ENCODE assay signal across 14 mouse cellular contexts in the genomic region with DNA sequence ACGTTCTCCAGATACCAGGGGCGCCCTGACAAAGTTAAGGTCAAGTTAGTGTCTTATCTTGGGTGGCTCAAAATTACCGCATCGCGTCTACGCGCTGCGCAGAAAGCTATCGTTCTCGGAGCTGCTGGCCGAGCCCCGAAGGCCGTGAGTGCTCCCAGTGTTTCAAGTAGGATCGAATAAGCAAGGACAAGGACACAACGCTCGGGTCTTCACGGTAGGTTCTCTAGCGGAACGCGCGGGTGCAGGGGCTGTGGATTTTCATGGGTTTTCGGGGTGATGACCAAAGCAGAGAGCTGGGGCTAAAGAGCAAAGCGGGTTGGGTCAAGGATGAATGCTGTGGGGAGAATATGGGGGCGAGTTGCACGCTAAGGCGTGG. TPM values are rescaled to one million over a fixed set of nuclear protein-coding genes. Genes with fewer than 3 reads are reported as not detected.
DNase-seq lines count a peak whose midpoint lies in the region; ATAC-seq and TF ChIP-seq lines count a peak whose summit lies in the region.
"Had no signal": no experiment of that assay in that cellular context is flagged by ENCODE, and none has a peak within 500 bp of the region (broad histone marks: within the 10 kb centered on the region; RNA-seq: fewer than 3 reads in every experiment).

No protein-coding gene starts in this region.

- peak overlapping the region; percentile 82 for H3K4me3 ChIP-seq in kidney, postnatal 0 days (replicated peaks; ENCODE audit: low read depth, low read length)
- no peak overlapping the region for H3K4me3 ChIP-seq in embryonic facial prominence, embryonic 12.5 days
- H3K4me3 ChIP-seq in intestine, postnatal 0 days (ENCODE audit: low read depth, low read length) = peak overlapping the region; percentile 12; the same call in 1 of the 2 replicates
- H3K4me3 ChIP-seq in neural tube, embryonic 13.5 days = peak overlapping the region; percentile 42
- H3K4me3 ChIP-seq: liver, embryonic 12.5 days; stomach, embryonic 15.5 days had no signal

- H3K4me2 ChIP-seq in kidney, postnatal 0 days (ENCODE audit: low read length) = peak overlapping the region; percentile 76
- 0 out of 2 replicates have a peak overlapping the region, but pooled peaks have one; percentile 5 for H3K4me2 ChIP-seq in embryonic facial prominence, embryonic 12.5 days (replicated peaks)
- H3K4me2 ChIP-seq in intestine, postnatal 0 days (replicated peaks; ENCODE audit: low read depth) = no peak overlapping the region
- peak overlapping the region; percentile 44 for H3K4me2 ChIP-seq in neural tube, embryonic 13.5 days
- H3K4me2 ChIP-seq: liver, embryonic 12.5 days; stomach, embryonic 15.5 days had no signal

- intact Hi-C loops in left cerebral cortex, postnatal 25 days (cut with DNase I) = no loop called here

- peaks cover 5% of the 10 kb centered on the region; the same call in 1 of the 2 replicates for H3K27me3 ChIP-seq in kidney, postnatal 0 days (ENCODE audit: insufficient read depth, low read length)
- H3K27me3 ChIP-seq in embryonic facial prominence, embryonic 12.5 days = peaks cover 98% of the 10 kb centered on the region
- peaks cover 100% of the 10 kb centered on the region for H3K27me3 ChIP-seq in intestine, postnatal 0 days (replicated peaks; ENCODE audit: control insufficient read depth, insufficient read depth, low read length)
- peaks cover 99% of the 10 kb centered on the region for H3K27me3 ChIP-seq in neural tube, embryonic 13.5 days

- DNase-seq in kidney, postnatal 0 days (ENCODE audit: low spot score) = no peak
- DNase-seq in kidney, adult 8-10 months = no peak
- DNase-seq in left cerebral cortex, postnatal 25 days (ENCODE audit: low spot score in 2 of 2) = no peak
- DNase-seq in spleen, postnatal 36 days (ENCODE audit: low spot score in 2 of 2) = no peak
- DNase-seq: right cerebral cortex, postnatal 14 days had no signal

- ATAC-seq in kidney, postnatal 0 days (replicated peaks; ENCODE audit: low FRiP score, low read depth) = no peak
- ATAC-seq in embryonic facial prominence, embryonic 12.5 days (ENCODE audit: insufficient number of reproducible peaks, insufficient read depth, low FRiP score, low TSS enrichment) = no peak
- ATAC-seq in intestine, postnatal 0 days = no peak
- no peak for ATAC-seq in neural tube, embryonic 13.5 days (ENCODE audit: low read depth)
- ATAC-seq: liver, embryonic 12.5 days had no signal

- H3K9me3 ChIP-seq in kidney, postnatal 0 days (replicated peaks; ENCODE audit: low read length) = no peaks in the 10 kb centered on the region
- H3K9me3 ChIP-seq in embryonic facial prominence, embryonic 12.5 days = no peaks in the 10 kb centered on the region
- H3K9me3 ChIP-seq in intestine, postnatal 0 days (ENCODE audit: control insufficient read depth) = no peaks in the 10 kb centered on the region
- no peaks in the 10 kb centered on the region for H3K9me3 ChIP-seq in neural tube, embryonic 13.5 days
- H3K9me3 ChIP-seq: liver, embryonic 12.5 days; stomach, embryonic 15.5 days had no signal

- no peak for TF ChIP-seq CTCF in kidney, postnatal 0 days (IDR thresholded peaks at IDR 0.05; ENCODE audit: low read depth)
- TF ChIP-seq CTCF in intestine, postnatal 0 days (IDR thresholded peaks at IDR 0.05; ENCODE audit: low read depth) = no peak

- under 1% methylated on average over 26 of the region's 26 CpGs for WGBS in kidney, postnatal 0 days
- under 1% methylated on average over 26 of the region's 26 CpGs for WGBS in embryonic facial prominence, embryonic 12.5 days
- 2% methylated on average over 26 of the region's 26 CpGs for WGBS in intestine, postnatal 0 days
- WGBS in neural tube, embryonic 13.5 days = under 1% methylated on average over 26 of the region's 26 CpGs

- H3K4me1 ChIP-seq in kidney, postnatal 0 days (replicated peaks; ENCODE audit: insufficient read depth, low read length) = peaks cover 12% of the 10 kb centered on the region
- peaks cover 18% of the 10 kb centered on the region for H3K4me1 ChIP-seq in embryonic facial prominence, embryonic 12.5 days
- H3K4me1 ChIP-seq in intestine, postnatal 0 days (replicated peaks; ENCODE audit: control insufficient read depth, insufficient read depth, low read length) = no peaks in the 10 kb centered on the region
- H3K4me1 ChIP-seq in neural tube, embryonic 13.5 days (replicated peaks) = peaks cover 15% of the 10 kb centered on the region

- H3K36me3 ChIP-seq in kidney, postnatal 0 days (ENCODE audit: insufficient read depth, low read length) = no peaks in the 10 kb centered on the region
- no peaks in the 10 kb centered on the region for H3K36me3 ChIP-seq in embryonic facial prominence, embryonic 12.5 days
- no peaks in the 10 kb centered on the region for H3K36me3 ChIP-seq in intestine, postnatal 0 days (ENCODE audit: control insufficient read depth, insufficient read depth)
- H3K36me3 ChIP-seq in neural tube, embryonic 13.5 days = no peaks in the 10 kb centered on the region
- H3K36me3 ChIP-seq: G1E; liver, embryonic 12.5 days; stomach, embryonic 15.5 days had no signal

- peak overlapping the region; percentile 98 for H3K9ac ChIP-seq in kidney, postnatal 0 days (ENCODE audit: low read depth, low read length)
- H3K9ac ChIP-seq in embryonic facial prominence, embryonic 12.5 days = no peak overlapping the region
- H3K9ac ChIP-seq in intestine, postnatal 0 days (ENCODE audit: low read depth, low read length) = no peak overlapping the region
- H3K9ac ChIP-seq in neural tube, embryonic 13.5 days = peak overlapping the region; percentile 75
- H3K9ac ChIP-seq: liver, embryonic 12.5 days; stomach, embryonic 15.5 days had no signal

- peak overlapping the region; percentile 96 for H3K27ac ChIP-seq in kidney, postnatal 0 days
- H3K27ac ChIP-seq in embryonic facial prominence, embryonic 12.5 days = no peak overlapping the region
- no peak overlapping the region for H3K27ac ChIP-seq in intestine, postnatal 0 days (ENCODE audit: low read depth, low read length)
- H3K27ac ChIP-seq in neural tube, embryonic 13.5 days (replicated peaks) = peak overlapping the region; percentile 82
- H3K27ac ChIP-seq: liver, embryonic 12.5 days; stomach, embryonic 15.5 days had no signal

RNA-seq across cellular contexts. Expression of gene Hoxd11, which starts 0.2 kb away (rescaled TPM):
- polyA plus RNA-seq in kidney, postnatal 0 days (2015; fragmentation: Nextera tagmentation; extraction: Ambion mirVana) = 19.7 and 23.8 TPM in 2 replicates
- polyA plus RNA-seq in embryonic facial prominence, embryonic 12.5 days (2016; fragmentation: Nextera tagmentation; extraction: Ambion mirVana) = not detected in 2 replicates
- 0.64 TPM in 1 of 2 replicates, not detected in the other for polyA plus RNA-seq in intestine, postnatal 0 days (2015; fragmentation: Nextera tagmentation; extraction: Ambion mirVana)
- 4.0 and 6.5 TPM in 2 replicates for polyA plus RNA-seq in neural tube, embryonic 13.5 days (2015; fragmentation: Nextera tagmentation; extraction: Ambion mirVana)
- not detected for total RNA-seq in left cerebral cortex, postnatal 25 days (2021)
- polyA plus RNA-seq: cortical plate, adult 2 months; G1E; heart, embryonic 14.5 days; large intestine, adult 2 months; liver, embryonic 12.5 days had no signal

RNA-seq across cellular contexts. Expression of gene Hoxd12, which starts 4.8 kb away (rescaled TPM):
- 2.6 and 2.8 TPM in 2 replicates for polyA plus RNA-seq in kidney, postnatal 0 days (2015; fragmentation: Nextera tagmentation; extraction: Ambion mirVana)
- 0.11 TPM in 1 of 2 replicates, not detected in the other for polyA plus RNA-seq in embryonic facial prominence, embryonic 12.5 days (2016; fragmentation: Nextera tagmentation; extraction: Ambion mirVana)
- 0.12 TPM in 1 of 2 replicates, not detected in the other for polyA plus RNA-seq in intestine, postnatal 0 days (2015; fragmentation: Nextera tagmentation; extraction: Ambion mirVana)
- 0.50 and 1.7 TPM in 2 replicates for polyA plus RNA-seq in neural tube, embryonic 13.5 days (2015; fragmentation: Nextera tagmentation; extraction: Ambion mirVana)
- total RNA-seq in left cerebral cortex, postnatal 25 days (2021) = not detected
- total RNA-seq: G1E had no signal
- polyA plus RNA-seq: cortical plate, adult 2 months; G1E; heart, embryonic 14.5 days; large intestine, adult 2 months; liver, embryonic 12.5 days had no signal

RNA-seq across cellular contexts. Expression of gene Hoxd13, which starts 11.5 kb away (rescaled TPM):
- 0.10 TPM in 1 of 2 replicates, not detected in the other for polyA plus RNA-seq in kidney, postnatal 0 days (2015; fragmentation: Nextera tagmentation; extraction: Ambion mirVana)
- not detected in 2 replicates for polyA plus RNA-seq in embryonic facial prominence, embryonic 12.5 days (2016; fragmentation: Nextera tagmentation; extraction: Ambion mirVana)
- not detected in 2 replicates for polyA plus RNA-seq in intestine, postnatal 0 days (2015; fragmentation: Nextera tagmentation; extraction: Ambion mirVana)
- polyA plus RNA-seq in neural tube, embryonic 13.5 days (2015; fragmentation: Nextera tagmentation; extraction: Ambion mirVana) = 0.10 and 0.19 TPM in 2 replicates
- total RNA-seq in left cerebral cortex, postnatal 25 days (2021) = not detected
- polyA plus RNA-seq: cortical plate, adult 2 months; G1E; heart, embryonic 14.5 days; large intestine, adult 2 months; liver, embryonic 12.5 days; stomach, embryonic 15.5 days had no signal

RNA-seq across cellular contexts. Expression of gene Hoxd10, which starts 12.1 kb away (rescaled TPM):
- 44.6 and 45.5 TPM in 2 replicates for polyA plus RNA-seq in kidney, postnatal 0 days (2015; fragmentation: Nextera tagmentation; extraction: Ambion mirVana)
- polyA plus RNA-seq in embryonic facial prominence, embryonic 12.5 days (2016; fragmentation: Nextera tagmentation; extraction: Ambion mirVana) = not detected in 2 replicates
- polyA plus RNA-seq in intestine, postnatal 0 days (2015; fragmentation: Nextera tagmentation; extraction: Ambion mirVana) = 0.10 and 1.6 TPM in 2 replicates
- 87.2 and 132 TPM in 2 replicates for polyA plus RNA-seq in neural tube, embryonic 13.5 days (2015; fragmentation: Nextera tagmentation; extraction: Ambion mirVana)
- total RNA-seq in left cerebral cortex, postnatal 25 days (2021) = not detected
- polyA plus RNA-seq: cortical plate, adult 2 months; G1E; heart, embryonic 14.5 days; large intestine, adult 2 months; liver, embryonic 12.5 days had no signal

RNA-seq across cellular contexts. Expression of gene Hoxd9, which starts 17.9 kb away (rescaled TPM):
- polyA plus RNA-seq in kidney, postnatal 0 days (2015; fragmentation: Nextera tagmentation; extraction: Ambion mirVana) = 57.8 and 67.0 TPM in 2 replicates
- polyA plus RNA-seq in embryonic facial prominence, embryonic 12.5 days (2016; fragmentation: Nextera tagmentation; extraction: Ambion mirVana) = 0.37 and 0.72 TPM in 2 replicates
- 0.64 and 1.6 TPM in 2 replicates for polyA plus RNA-seq in intestine, postnatal 0 days (2015; fragmentation: Nextera tagmentation; extraction: Ambion mirVana)
- 27.7 and 42.7 TPM in 2 replicates for polyA plus RNA-seq in neural tube, embryonic 13.5 days (2015; fragmentation: Nextera tagmentation; extraction: Ambion mirVana)
- total RNA-seq in left cerebral cortex, postnatal 25 days (2021) = not detected
- total RNA-seq: G1E had no signal
- polyA plus RNA-seq: cortical plate, adult 2 months; G1E had no signal

Comparison
In these comparisons a context has a peak if more than half of its experiments do, and no peak if none do; other contexts are left out.
1. H3K27ac ChIP-seq: peak in kidney, postnatal 0 days (single experiment) and neural tube, embryonic 13.5 days (single experiment); none in embryonic facial prominence, embryonic 12.5 days (single experiment) and intestine, postnatal 0 days (single experiment).
2. H3K9ac ChIP-seq: peak in kidney, postnatal 0 days (single experiment) and neural tube, embryonic 13.5 days (single experiment); none in embryonic facial prominence, embryonic 12.5 days (single experiment) and intestine, postnatal 0 days (single experiment).